Comparison of ENCODE assay signal across 20 mouse cellular contexts in the genomic region with DNA sequence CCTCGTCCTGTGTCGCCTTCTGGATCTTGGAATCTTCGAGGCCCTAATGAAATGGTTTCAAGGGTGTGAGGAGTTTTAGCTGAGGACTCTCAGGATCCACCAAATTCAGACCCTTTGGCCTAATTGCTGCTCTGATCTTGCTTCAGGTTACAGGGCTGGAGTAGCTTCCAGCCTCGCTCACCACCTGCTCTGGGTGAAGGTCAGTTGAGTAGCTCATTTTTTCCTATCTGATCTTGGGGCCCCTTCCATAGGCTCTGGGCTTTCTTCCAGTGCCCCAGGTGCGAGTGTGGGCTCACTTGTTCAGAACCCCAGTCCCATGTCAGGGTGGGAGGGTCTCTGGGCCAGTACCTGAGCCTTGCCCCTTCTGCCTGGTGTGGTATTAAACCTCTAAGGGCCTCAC. TPM values are rescaled to one million over a fixed set of nuclear protein-coding genes. Genes with fewer than 3 reads are reported as not detected.
A peak's percentile ranks its signal among the peaks of the same experiment; 100 is the strongest.
DNase-seq lines count a peak whose midpoint lies in the region; ATAC-seq lines count a peak whose summit lies in the region.
"Had no signal": no experiment of that assay in that cellular context is flagged by ENCODE, and none has a peak within 500 bp of the region (broad histone marks: within the 10 kb centered on the region; RNA-seq: fewer than 3 reads in every experiment).

No protein-coding gene starts in this region.

- no peaks in the 10 kb centered on the region for H3K36me3 ChIP-seq in heart, embryonic 15.5 days
- no peaks in the 10 kb centered on the region for H3K36me3 ChIP-seq in liver, embryonic 16.5 days (ENCODE audit: control insufficient read depth, insufficient read depth)
- H3K36me3 ChIP-seq in liver, embryonic 11.5 days (ENCODE audit: control insufficient read depth, insufficient read depth, low read length) = no peaks in the 10 kb centered on the region
- H3K36me3 ChIP-seq in embryonic facial prominence, embryonic 15.5 days = no peaks in the 10 kb centered on the region
- no peaks in the 10 kb centered on the region for H3K36me3 ChIP-seq in stomach, embryonic 15.5 days
- H3K36me3 ChIP-seq in midbrain, embryonic 13.5 days = no peaks in the 10 kb centered on the region
- H3K36me3 ChIP-seq: forebrain, embryonic 12.5 days; liver, embryonic 12.5 days; neural tube, embryonic 15.5 days had no signal

- WGBS in heart, embryonic 15.5 days = 68% methylated on average over 5 of the region's 5 CpGs
- WGBS in liver, embryonic 16.5 days (ENCODE audit: insufficient replicate concordance) = 62% methylated on average over 5 of the region's 5 CpGs
- 78% methylated on average over 5 of the region's 5 CpGs for WGBS in liver, embryonic 11.5 days
- WGBS in embryonic facial prominence, embryonic 15.5 days = 64% methylated on average over 5 of the region's 5 CpGs
- WGBS in stomach, embryonic 15.5 days = 63% methylated on average over 5 of the region's 5 CpGs
- 78% methylated on average over 5 of the region's 5 CpGs for WGBS in midbrain, embryonic 13.5 days

- H3K4me2 ChIP-seq in heart, embryonic 15.5 days = no peak overlapping the region
- H3K4me2 ChIP-seq in liver, embryonic 16.5 days (ENCODE audit: low read depth, low read length) = no peak overlapping the region
- H3K4me2 ChIP-seq in liver, embryonic 11.5 days = no peak overlapping the region
- no peak overlapping the region for H3K4me2 ChIP-seq in embryonic facial prominence, embryonic 15.5 days (replicated peaks)
- no peak overlapping the region for H3K4me2 ChIP-seq in stomach, embryonic 15.5 days
- no peak overlapping the region for H3K4me2 ChIP-seq in midbrain, embryonic 13.5 days (replicated peaks)
- H3K4me2 ChIP-seq: forebrain, embryonic 12.5 days; liver, embryonic 12.5 days; neural tube, embryonic 15.5 days had no signal

- intact Hi-C loops in heart, postnatal 10 days (cut with DNase I) = no loop called here

- peaks cover 73% of the 10 kb centered on the region for H3K4me1 ChIP-seq in heart, embryonic 15.5 days (replicated peaks)
- H3K4me1 ChIP-seq in liver, embryonic 16.5 days (ENCODE audit: control insufficient read depth, low read depth, low read length) = peaks cover 36% of the 10 kb centered on the region
- H3K4me1 ChIP-seq in liver, embryonic 11.5 days (replicated peaks; ENCODE audit: control insufficient read depth, insufficient read depth, low read length) = peaks cover 47% of the 10 kb centered on the region
- H3K4me1 ChIP-seq in embryonic facial prominence, embryonic 15.5 days = peaks cover 39% of the 10 kb centered on the region
- peaks cover 54% of the 10 kb centered on the region for H3K4me1 ChIP-seq in stomach, embryonic 15.5 days
- H3K4me1 ChIP-seq in midbrain, embryonic 13.5 days (replicated peaks) = no peaks in the 10 kb centered on the region
- H3K4me1 ChIP-seq: forebrain, embryonic 12.5 days had no signal

- H3K27me3 ChIP-seq in heart, embryonic 15.5 days = no peaks in the 10 kb centered on the region
- H3K27me3 ChIP-seq in liver, embryonic 16.5 days (ENCODE audit: control insufficient read depth, insufficient read depth, low read depth, low read length) = no peaks in the 10 kb centered on the region
- no peaks in the 10 kb centered on the region for H3K27me3 ChIP-seq in liver, embryonic 11.5 days (replicated peaks; ENCODE audit: control insufficient read depth, insufficient read depth, low read length)
- no peaks in the 10 kb centered on the region for H3K27me3 ChIP-seq in embryonic facial prominence, embryonic 15.5 days
- H3K27me3 ChIP-seq in stomach, embryonic 15.5 days (replicated peaks) = no peaks in the 10 kb centered on the region
- no peaks in the 10 kb centered on the region for H3K27me3 ChIP-seq in midbrain, embryonic 13.5 days
- H3K27me3 ChIP-seq: forebrain, embryonic 12.5 days; liver, embryonic 12.5 days; neural tube, embryonic 15.5 days had no signal

- H3K9ac ChIP-seq in heart, embryonic 15.5 days = peak overlapping the region; percentile 1; the same call in 1 of the 2 replicates
- H3K9ac ChIP-seq in liver, embryonic 16.5 days (ENCODE audit: low read depth, low read length) = no peak overlapping the region
- no peak overlapping the region for H3K9ac ChIP-seq in liver, embryonic 11.5 days (ENCODE audit: low read depth, low read length)
- no peak overlapping the region; the same call in 1 of the 2 replicates for H3K9ac ChIP-seq in embryonic facial prominence, embryonic 15.5 days
- H3K9ac ChIP-seq in stomach, embryonic 15.5 days = no peak overlapping the region
- no peak overlapping the region for H3K9ac ChIP-seq in midbrain, embryonic 13.5 days (replicated peaks)
- H3K9ac ChIP-seq: forebrain, embryonic 12.5 days; liver, embryonic 12.5 days; neural tube, embryonic 15.5 days had no signal

- peak overlapping the region; percentile 84 for H3K27ac ChIP-seq in heart, embryonic 15.5 days
- peak overlapping the region; percentile 38 for H3K27ac ChIP-seq in liver, embryonic 16.5 days (ENCODE audit: low read length)
- no peak overlapping the region for H3K27ac ChIP-seq in liver, embryonic 11.5 days (ENCODE audit: low read depth, low read length)
- peak overlapping the region; percentile 22; the same call in 1 of the 2 replicates for H3K27ac ChIP-seq in embryonic facial prominence, embryonic 15.5 days (replicated peaks)
- H3K27ac ChIP-seq in stomach, embryonic 15.5 days = peak overlapping the region; percentile 67
- no peak overlapping the region for H3K27ac ChIP-seq in midbrain, embryonic 13.5 days
- H3K27ac ChIP-seq: forebrain, embryonic 12.5 days; liver, embryonic 12.5 days; neural tube, embryonic 15.5 days had no signal

- no peak for ATAC-seq in heart, embryonic 15.5 days (replicated peaks; ENCODE audit: insufficient number of reproducible peaks, insufficient read depth, low FRiP score, low read depth)
- ATAC-seq in liver, embryonic 16.5 days (ENCODE audit: low read depth) = no peak
- ATAC-seq in liver, embryonic 11.5 days (replicated peaks; ENCODE audit: low FRiP score) = no peak
- no peak for ATAC-seq in embryonic facial prominence, embryonic 15.5 days (ENCODE audit: insufficient number of reproducible peaks, low FRiP score, low TSS enrichment, low read depth)
- ATAC-seq in stomach, embryonic 15.5 days (ENCODE audit: insufficient read depth, low FRiP score, low read depth) = no peak; the same call in 1 of the 2 replicates
- ATAC-seq in midbrain, embryonic 13.5 days = no peak
- ATAC-seq: activated CD4-positive, CD25-positive, alpha-beta regulatory T cell, adult 4 months; inflammation-experienced regulatory T-cells, adult 6 months had no signal

- no peaks in the 10 kb centered on the region for H3K9me3 ChIP-seq in heart, embryonic 15.5 days (replicated peaks)
- no peaks in the 10 kb centered on the region for H3K9me3 ChIP-seq in liver, embryonic 16.5 days (replicated peaks; ENCODE audit: control insufficient read depth, low read length)
- no peaks in the 10 kb centered on the region for H3K9me3 ChIP-seq in liver, embryonic 11.5 days (ENCODE audit: control insufficient read depth, low read length)
- H3K9me3 ChIP-seq in embryonic facial prominence, embryonic 15.5 days (replicated peaks) = no peaks in the 10 kb centered on the region
- H3K9me3 ChIP-seq in stomach, embryonic 15.5 days = no peaks in the 10 kb centered on the region
- H3K9me3 ChIP-seq in midbrain, embryonic 13.5 days = no peaks in the 10 kb centered on the region
- H3K9me3 ChIP-seq: forebrain, embryonic 12.5 days; liver, embryonic 12.5 days; megakaryocyte, embryonic 14.5 days; neural tube, embryonic 15.5 days had no signal

- no peak for DNase-seq in heart, postnatal 10 days
- DNase-seq in liver, embryonic 11.5 days (ENCODE audit: low spot score) = no peak
- DNase-seq: cerebellum, adult 11-12 months; layer of hippocampus, adult 9-11 months; thymus, adult 18-20 months had no signal

- H3K4me3 ChIP-seq in heart, embryonic 15.5 days = no peak overlapping the region
- no peak overlapping the region for H3K4me3 ChIP-seq in liver, embryonic 16.5 days (ENCODE audit: low read depth, low read length)
- H3K4me3 ChIP-seq in liver, embryonic 11.5 days (ENCODE audit: low read depth, low read length) = no peak overlapping the region
- H3K4me3 ChIP-seq in embryonic facial prominence, embryonic 15.5 days (replicated peaks) = no peak overlapping the region
- H3K4me3 ChIP-seq in stomach, embryonic 15.5 days (replicated peaks) = no peak overlapping the region
- no peak overlapping the region for H3K4me3 ChIP-seq in midbrain, embryonic 13.5 days (replicated peaks)
- H3K4me3 ChIP-seq: forebrain, embryonic 12.5 days; liver, embryonic 12.5 days; megakaryocyte, embryonic 14.5 days; neural tube, embryonic 15.5 days had no signal

RNA-seq across cellular contexts. Expression of a gene that starts 12.3 kb away (rescaled TPM):
- polyA plus RNA-seq in heart, embryonic 15.5 days (2015; fragmentation: Nextera tagmentation; extraction: Ambion mirVana) = 0.60 and 1.0 TPM in 2 replicates
- total RNA-seq in heart, postnatal 10 days (2021) = not detected
- 1.7 and 2.3 TPM in 2 replicates for polyA plus RNA-seq in liver, embryonic 16.5 days (2015; fragmentation: Nextera tagmentation; extraction: Ambion mirVana)
- polyA plus RNA-seq in liver, embryonic 11.5 days (2014; fragmentation: Nextera tagmentation; extraction: Ambion mirVana) = 0.52 and 0.96 TPM in 2 replicates
- 0.31 and 0.37 TPM in 2 replicates for polyA plus RNA-seq in embryonic facial prominence, embryonic 15.5 days (2015; fragmentation: Nextera tagmentation; extraction: Ambion mirVana)
- 0.12 and 0.37 TPM in 2 replicates for polyA plus RNA-seq in stomach, embryonic 15.5 days (2015; fragmentation: Nextera tagmentation; extraction: Ambion mirVana)
- polyA plus RNA-seq in midbrain, embryonic 13.5 days (2015; fragmentation: Nextera tagmentation; extraction: Ambion mirVana) = 0.62 and 0.70 TPM in 2 replicates
- total RNA-seq: common myeloid progenitor, adult 5-6 weeks; granulocyte monocyte progenitor cell, adult 5-6 weeks; left cerebral cortex, postnatal 14 days had no signal
- polyA plus RNA-seq: activated CD4-positive, CD25-positive, alpha-beta regulatory T cell, adult 4 months; inflammation-experienced regulatory T-cells, adult 6 months; spleen, adult 2 months had no signal

RNA-seq across cellular contexts. Expression of a gene that starts 13.0 kb away (rescaled TPM):
- 0.96 and 1.2 TPM in 2 replicates for polyA plus RNA-seq in heart, embryonic 15.5 days (2015; fragmentation: Nextera tagmentation; extraction: Ambion mirVana)
- total RNA-seq in heart, postnatal 10 days (2021) = 1 to 10 TPM; 1.5 to 2.0 TPM
- 0.60 and 0.77 TPM in 2 replicates for polyA plus RNA-seq in liver, embryonic 16.5 days (2015; fragmentation: Nextera tagmentation; extraction: Ambion mirVana)
- polyA plus RNA-seq in liver, embryonic 11.5 days (2014; fragmentation: Nextera tagmentation; extraction: Ambion mirVana) = 0.22 and 0.23 TPM in 2 replicates
- polyA plus RNA-seq in embryonic facial prominence, embryonic 15.5 days (2015; fragmentation: Nextera tagmentation; extraction: Ambion mirVana) = 5.2 and 6.2 TPM in 2 replicates
- 3.5 and 4.0 TPM in 2 replicates for polyA plus RNA-seq in stomach, embryonic 15.5 days (2015; fragmentation: Nextera tagmentation; extraction: Ambion mirVana)
- polyA plus RNA-seq in midbrain, embryonic 13.5 days (2015; fragmentation: Nextera tagmentation; extraction: Ambion mirVana) = 0.26 and 0.30 TPM in 2 replicates
- polyA plus RNA-seq: inflammation-experienced regulatory T-cells, adult 6 months had no signal

RNA-seq across cellular contexts. Expression of a gene that starts 49.0 kb away (rescaled TPM):
- polyA plus RNA-seq in heart, embryonic 15.5 days (2015; fragmentation: Nextera tagmentation; extraction: Ambion mirVana) = 1.7 TPM in 2 replicates
- under 1 TPM; 0.52 to 0.81 TPM for total RNA-seq in heart, postnatal 10 days (2021)
- 0.97 and 2.0 TPM in 2 replicates for polyA plus RNA-seq in liver, embryonic 16.5 days (2015; fragmentation: Nextera tagmentation; extraction: Ambion mirVana)
- 1.0 and 1.6 TPM in 2 replicates for polyA plus RNA-seq in liver, embryonic 11.5 days (2014; fragmentation: Nextera tagmentation; extraction: Ambion mirVana)
- polyA plus RNA-seq in embryonic facial prominence, embryonic 15.5 days (2015; fragmentation: Nextera tagmentation; extraction: Ambion mirVana) = 6.3 and 6.6 TPM in 2 replicates
- polyA plus RNA-seq in stomach, embryonic 15.5 days (2015; fragmentation: Nextera tagmentation; extraction: Ambion mirVana) = 3.0 and 4.0 TPM in 2 replicates
- polyA plus RNA-seq in midbrain, embryonic 13.5 days (2015; fragmentation: Nextera tagmentation; extraction: Ambion mirVana) = 0.19 and 0.31 TPM in 2 replicates
- polyA plus RNA-seq: activated CD4-positive, CD25-positive, alpha-beta regulatory T cell, adult 4 months; inflammation-experienced regulatory T-cells, adult 6 months had no signal

RNA-seq across cellular contexts. Expression of a gene that starts 52.7 kb away (rescaled TPM):
- polyA plus RNA-seq in heart, embryonic 15.5 days (2015; fragmentation: Nextera tagmentation; extraction: Ambion mirVana) = 17.0 and 20.5 TPM in 2 replicates
- total RNA-seq in heart, postnatal 10 days (2021) = 10 to 100 TPM; 14.0 to 15.5 TPM
- 14.2 and 14.3 TPM in 2 replicates for polyA plus RNA-seq in liver, embryonic 16.5 days (2015; fragmentation: Nextera tagmentation; extraction: Ambion mirVana)
- 20.7 and 21.3 TPM in 2 replicates for polyA plus RNA-seq in liver, embryonic 11.5 days (2014; fragmentation: Nextera tagmentation; extraction: Ambion mirVana)
- polyA plus RNA-seq in embryonic facial prominence, embryonic 15.5 days (2015; fragmentation: Nextera tagmentation; extraction: Ambion mirVana) = 30.0 and 32.4 TPM in 2 replicates
- polyA plus RNA-seq in stomach, embryonic 15.5 days (2015; fragmentation: Nextera tagmentation; extraction: Ambion mirVana) = 23.3 and 25.2 TPM in 2 replicates
- polyA plus RNA-seq in midbrain, embryonic 13.5 days (2015; fragmentation: Nextera tagmentation; extraction: Ambion mirVana) = 24.6 and 27.3 TPM in 2 replicates

RNA-seq across cellular contexts. Expression of a gene that starts 55.4 kb away (rescaled TPM):
- 369 and 456 TPM in 2 replicates for polyA plus RNA-seq in heart, embryonic 15.5 days (2015; fragmentation: Nextera tagmentation; extraction: Ambion mirVana)
- total RNA-seq in heart, postnatal 10 days (2021) = 100 to 1,000 TPM; 119 to 132 TPM
- polyA plus RNA-seq in liver, embryonic 16.5 days (2015; fragmentation: Nextera tagmentation; extraction: Ambion mirVana) = 300 and 331 TPM in 2 replicates
- polyA plus RNA-seq in liver, embryonic 11.5 days (2014; fragmentation: Nextera tagmentation; extraction: Ambion mirVana) = 525 and 530 TPM in 2 replicates
- 552 and 575 TPM in 2 replicates for polyA plus RNA-seq in embryonic facial prominence, embryonic 15.5 days (2015; fragmentation: Nextera tagmentation; extraction: Ambion mirVana)
- 391 and 408 TPM in 2 replicates for polyA plus RNA-seq in stomach, embryonic 15.5 days (2015; fragmentation: Nextera tagmentation; extraction: Ambion mirVana)
- polyA plus RNA-seq in midbrain, embryonic 13.5 days (2015; fragmentation: Nextera tagmentation; extraction: Ambion mirVana) = 60.4 and 71.4 TPM in 2 replicates

Comparison
In these comparisons a context has a peak if more than half of its experiments do, and no peak if none do; other contexts are left out.
1. H3K27ac ChIP-seq: peak in heart, embryonic 15.5 days (single experiment), liver, embryonic 16.5 days (single experiment), embryonic facial prominence, embryonic 15.5 days (single experiment) and stomach, embryonic 15.5 days (single experiment); none in liver, embryonic 11.5 days (single experiment) and midbrain, embryonic 13.5 days (single experiment).